Mouse (Mus musculus): ENCODE measurements around the gene Scamp1.
A peak's percentile ranks its signal among the peaks of the same experiment; 100 is the strongest.

Scamp1 gene

DNA sequence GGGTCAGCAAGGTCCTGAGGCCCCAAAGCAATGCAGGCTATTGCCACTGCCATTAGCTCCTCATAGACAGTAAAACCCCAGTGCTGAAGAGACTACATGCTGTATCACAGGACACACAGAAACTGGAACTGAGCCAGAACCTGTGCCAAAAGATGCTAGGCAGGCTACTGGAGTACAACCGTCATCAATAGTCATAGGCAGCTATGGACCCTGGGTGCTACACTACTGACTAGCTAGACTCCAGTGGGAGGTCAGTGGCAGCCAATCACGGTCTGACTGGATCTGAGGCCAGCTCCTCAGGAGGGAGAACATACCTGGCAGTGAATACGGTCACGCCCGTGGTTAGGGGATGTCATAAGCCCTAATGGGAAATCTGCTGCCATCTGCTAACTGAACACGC, 14.4 kb downstream of the Scamp1 start:
- DNase-seq, result no peak

DNA sequence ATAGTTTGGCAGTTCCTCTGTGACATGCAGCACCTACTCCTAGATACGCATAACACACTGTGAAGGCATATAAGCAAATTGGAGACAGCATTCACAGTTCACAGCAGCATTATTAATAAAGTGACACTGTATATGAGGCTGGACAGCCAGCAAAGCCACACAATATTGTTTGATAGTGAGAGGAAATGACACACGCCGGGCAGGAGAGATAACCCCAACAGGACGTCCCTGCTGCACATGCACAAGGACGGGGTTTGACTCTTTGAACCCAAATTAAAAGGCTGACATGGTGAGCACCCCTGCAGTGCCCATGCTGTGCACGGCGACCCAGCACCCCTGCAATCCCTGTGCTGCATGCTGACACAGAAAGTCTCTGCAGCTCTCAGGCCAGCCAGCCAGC, 17.5 kb downstream of the Scamp1 start:
- DNase-seq, result no peak

DNA sequence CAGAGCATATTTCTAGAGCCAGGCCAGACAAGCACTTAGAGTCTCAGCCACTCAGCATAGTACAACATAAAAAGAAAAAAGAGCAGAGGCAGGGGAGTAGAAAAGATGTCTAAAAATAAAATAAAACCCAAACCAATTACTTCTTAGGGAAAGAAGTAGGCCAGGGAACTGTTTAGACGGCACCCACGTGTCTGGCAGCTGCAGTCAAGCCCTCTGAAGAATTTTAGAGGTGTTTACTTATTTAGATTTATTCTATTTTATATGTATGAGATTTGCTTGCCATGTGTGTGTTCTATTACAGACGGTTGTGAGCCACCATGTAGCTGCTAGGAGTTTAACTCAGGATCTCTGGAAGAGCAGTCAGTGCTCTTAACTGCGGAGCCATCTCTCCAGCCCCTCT, 18.5 kb downstream of the Scamp1 start:
- DNase-seq, result no peak

DNA sequence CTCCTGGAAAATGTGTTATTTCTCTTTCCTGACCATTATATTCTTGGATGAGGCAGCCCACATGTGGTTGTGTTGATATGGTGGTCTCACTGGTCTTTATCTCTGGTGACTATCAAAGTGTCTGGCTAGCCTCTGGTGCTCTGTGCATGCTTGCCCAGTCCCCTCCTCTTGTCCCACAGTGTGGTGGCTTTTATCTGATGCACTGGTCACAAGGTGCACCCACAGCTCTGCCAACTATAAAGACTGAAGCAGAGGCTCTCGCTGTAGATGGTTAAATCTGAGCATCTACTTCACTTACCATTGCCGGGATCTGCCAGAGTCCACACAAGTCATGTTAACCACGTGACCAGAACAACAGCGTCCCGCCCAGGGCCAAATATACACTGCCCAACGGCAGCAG, 19.1 kb downstream of the Scamp1 start:
- no peak for DNase-seq

DNA sequence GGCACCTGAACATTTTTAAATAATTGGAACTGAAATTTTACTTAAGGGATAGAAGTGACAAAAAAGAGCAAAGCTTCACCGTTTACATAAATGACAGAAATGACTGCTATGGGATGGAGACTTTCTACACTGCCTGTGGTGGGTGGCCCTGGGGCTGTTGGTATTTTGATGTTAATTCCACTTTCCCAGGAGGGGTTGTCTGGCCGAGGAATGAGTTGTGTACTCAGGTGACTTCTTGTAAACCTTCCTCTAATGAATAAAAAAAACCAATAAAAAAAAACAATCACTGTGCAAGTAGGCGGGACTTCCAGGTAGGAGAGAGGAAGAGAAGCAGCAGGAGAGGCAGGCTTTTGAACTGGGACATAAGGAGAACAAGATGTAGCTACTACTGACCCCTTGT, 20.4 kb downstream of the Scamp1 start:
- DNase-seq, result no peak

DNA sequence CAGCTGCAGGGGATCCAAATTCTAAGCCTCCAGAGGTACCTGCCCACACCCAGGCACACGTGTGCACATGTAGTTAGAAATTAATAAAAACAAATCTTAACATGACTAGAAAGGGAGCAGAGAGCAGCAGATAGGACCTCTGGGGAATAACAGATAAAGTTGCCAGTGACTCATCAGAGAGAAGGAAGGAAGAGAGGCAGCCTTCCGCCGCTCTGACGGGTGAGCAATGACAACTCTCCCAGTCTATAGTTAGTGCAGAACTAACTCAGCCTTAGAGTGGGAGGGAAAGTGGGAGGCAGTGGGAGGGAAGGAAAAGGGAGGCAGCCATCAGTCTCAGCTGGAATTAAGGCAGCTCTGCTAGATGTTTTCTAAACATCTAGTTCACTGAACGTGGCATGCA, 21.7 kb downstream of the Scamp1 start:
- DNase-seq, result no peak

DNA sequence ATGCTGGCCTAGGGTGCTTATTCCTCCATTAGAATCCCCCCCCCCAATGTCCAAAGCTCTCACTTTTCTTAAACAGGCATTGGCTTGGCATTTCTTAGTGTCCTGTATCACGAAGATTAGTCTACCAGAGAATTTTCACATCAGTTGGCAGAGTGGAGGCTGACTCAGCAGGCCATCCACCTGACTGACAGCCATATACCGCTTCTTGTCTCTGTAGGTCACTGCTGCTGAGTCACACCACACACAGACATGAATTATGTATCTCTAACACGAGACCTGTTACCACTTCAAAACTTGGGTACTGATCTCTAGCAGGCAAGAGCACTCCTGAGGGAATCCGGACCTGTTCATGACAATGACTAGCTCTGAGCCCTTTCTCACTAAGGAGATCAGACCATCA, 23.1 kb downstream of the Scamp1 start:
- peak in 1 of 2 experiments; percentile 13 for DNase-seq

DNA sequence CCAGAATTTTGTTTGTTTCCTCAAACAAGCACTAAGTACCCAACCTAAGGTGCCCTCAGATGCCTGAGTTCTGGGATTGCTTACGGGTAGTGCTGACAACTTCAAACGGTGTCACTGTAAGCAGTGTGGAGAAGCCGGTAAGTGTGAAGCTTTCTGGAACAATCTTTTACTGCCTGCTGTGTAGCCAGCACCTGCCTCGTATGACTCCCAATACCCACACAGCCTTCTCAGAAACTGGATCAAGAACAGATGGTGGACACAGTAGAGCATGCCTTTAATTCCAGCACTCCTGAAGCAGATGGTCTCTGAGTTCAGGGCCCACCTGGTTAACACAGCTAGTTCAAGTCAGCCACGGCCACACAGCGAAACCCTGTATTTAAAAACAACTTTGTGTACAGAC, 24.0 kb downstream of the Scamp1 start:
- DNase-seq, result no peak

DNA sequence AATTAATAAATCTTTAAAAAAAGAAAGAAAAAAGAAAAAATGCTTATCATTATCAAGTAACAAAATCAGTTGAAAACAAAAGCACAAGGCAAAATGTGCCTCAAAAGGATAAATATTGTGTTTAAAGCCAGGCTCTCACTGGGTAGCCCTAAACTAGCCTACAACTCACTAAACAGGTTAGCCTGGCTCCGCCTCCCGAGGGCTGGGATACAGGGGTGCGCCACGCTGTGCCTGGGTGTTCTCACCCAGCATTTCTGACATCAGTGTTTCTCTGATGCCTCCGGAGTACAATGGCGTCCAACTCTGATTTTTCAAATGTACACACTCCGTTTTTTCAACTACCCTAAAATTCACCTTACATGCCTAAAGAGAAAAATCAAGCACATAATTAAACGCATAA, 24.7 kb downstream of the Scamp1 start:
- DNase-seq, result peak in 1 of 2 experiments; percentile 41

DNA sequence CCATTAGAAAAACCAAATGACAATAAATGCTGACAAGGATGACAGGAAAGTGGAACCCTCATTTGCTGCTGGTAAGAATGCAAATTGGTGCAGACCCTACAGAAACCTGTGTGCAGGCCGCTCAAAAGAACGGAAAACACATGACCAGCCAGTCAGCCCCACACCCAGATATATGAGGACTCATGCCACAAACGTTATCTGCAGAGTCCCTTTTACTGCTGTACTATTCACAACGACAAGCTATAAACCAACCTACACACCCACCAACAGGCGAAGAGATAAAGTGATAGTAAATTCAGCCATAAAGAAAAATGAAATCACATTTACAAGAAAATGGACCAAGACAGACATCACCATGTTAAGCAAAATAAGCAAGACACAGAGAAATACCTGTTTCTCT, 26.4 kb downstream of the Scamp1 start:
- no peak for DNase-seq

DNA sequence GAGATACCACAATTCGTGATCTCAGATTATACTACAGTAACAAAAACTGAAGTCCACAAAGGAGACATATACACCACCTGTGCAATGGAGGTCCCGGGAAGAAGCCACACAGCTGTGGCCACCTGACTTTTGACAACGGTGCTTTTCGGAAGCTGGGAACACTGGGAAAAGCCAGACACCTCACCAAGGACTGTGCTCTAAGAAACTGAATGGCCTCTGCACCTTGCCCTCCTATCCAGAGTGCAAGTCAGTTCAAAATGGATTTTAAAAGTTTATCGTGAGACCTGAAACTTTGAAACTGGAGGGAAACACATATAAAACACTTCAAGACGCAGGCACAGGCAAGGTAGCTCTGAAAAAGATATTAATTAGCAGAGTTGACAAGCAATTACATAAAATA, 27.1 kb downstream of the Scamp1 start:
- DNase-seq, result peak; percentile 25 to 47

DNA sequence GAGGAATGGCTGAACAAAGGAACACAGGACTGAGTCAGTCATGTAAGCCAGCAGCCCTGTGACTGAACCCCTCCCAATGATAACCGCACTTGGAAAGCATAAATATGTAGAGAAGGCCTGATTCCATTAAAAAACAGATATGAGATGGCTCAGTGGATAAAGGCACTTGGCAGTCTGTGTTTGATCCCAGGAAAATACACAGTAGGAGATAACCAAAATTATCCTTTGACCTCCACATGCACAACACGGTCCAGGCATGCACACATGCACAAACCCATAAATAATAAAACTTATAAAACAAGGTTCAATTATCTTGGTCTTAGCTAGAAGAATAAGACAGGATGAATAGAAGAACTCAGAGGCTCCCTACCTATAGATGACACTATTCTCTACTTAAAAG, 27.9 kb downstream of the Scamp1 start:
- no peak for DNase-seq

DNA sequence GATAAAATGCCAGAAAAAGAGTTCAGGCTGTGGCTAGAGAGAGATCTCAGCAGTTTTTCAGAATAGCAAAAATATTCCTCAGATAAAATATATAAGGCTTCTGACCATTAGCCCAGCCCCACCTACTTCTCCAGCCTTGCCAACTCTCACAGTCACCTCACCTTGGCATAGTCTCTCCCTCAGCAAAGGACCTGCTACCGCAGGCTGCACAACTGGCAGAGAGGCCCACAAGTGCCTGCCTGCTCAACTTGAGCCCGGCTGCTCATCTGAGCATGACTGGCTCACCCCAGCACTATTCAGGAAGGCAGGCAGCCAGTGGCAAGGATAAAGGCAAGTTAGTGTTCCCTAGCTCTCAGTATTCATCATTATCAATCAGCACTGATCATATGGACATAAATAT, 30.5 kb downstream of the Scamp1 start:
- DNase-seq, result peak; percentile 53 to 79

DNA sequence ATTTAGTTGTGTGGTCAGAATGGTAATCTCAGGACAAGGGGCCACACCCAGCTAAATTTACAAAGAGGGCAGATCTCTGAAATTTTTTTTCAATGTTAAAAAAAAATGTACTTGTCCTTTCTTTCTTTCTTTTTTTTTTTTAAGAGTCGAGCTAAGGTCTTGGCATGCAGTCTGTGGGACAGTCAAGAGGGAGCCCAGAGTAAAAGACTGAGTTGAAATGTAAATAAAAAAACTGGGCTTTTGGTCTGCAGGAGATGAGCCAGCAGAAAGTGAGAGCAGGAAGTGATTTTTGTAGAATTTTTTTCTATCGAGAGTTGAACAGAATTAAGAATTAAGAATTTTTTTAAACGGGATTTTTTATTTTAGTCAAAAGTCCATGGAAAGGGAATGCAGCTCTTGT, 31.4 kb downstream of the Scamp1 start:
- DNase-seq, result no peak

DNA sequence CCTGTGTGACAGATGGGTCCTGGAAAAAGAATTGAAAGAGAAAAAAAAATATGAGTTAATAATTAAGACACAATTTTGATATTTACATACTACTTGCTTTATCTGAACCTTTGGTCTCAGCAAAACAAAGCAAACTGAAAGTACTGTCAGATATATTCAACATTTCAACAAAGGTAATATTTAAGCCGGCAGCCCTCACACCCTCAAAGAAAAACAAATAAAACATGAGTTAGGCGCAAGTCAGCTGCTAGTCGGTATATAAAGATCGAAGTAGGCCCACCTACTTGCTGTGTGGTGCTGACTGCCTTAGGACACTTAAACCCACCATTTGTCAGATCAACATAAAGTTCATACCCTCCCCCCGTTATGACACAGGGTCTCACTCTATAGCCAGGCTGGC, 32.6 kb downstream of the Scamp1 start:
- DNase-seq, result no peak

DNA sequence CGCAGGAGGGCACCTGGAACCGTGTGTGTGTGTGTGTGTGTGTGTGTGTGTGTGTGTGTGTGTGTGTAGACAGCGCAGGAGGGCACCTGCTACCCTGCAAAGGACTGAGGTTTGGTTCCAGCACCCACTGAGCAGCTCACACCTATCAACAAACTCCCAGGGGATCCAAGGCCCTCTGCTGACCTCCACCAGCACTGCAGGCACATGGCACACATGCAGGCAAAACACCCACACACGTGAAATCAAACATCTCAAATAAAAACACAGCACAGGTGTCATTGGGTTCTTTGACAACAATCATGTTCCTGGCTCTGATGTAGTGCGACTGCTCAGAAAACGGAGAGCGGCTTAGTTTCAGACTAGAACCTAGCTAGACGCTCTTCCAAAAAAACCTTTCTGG, 34.9 kb downstream of the Scamp1 start:
- DNase-seq, result no peak

DNA sequence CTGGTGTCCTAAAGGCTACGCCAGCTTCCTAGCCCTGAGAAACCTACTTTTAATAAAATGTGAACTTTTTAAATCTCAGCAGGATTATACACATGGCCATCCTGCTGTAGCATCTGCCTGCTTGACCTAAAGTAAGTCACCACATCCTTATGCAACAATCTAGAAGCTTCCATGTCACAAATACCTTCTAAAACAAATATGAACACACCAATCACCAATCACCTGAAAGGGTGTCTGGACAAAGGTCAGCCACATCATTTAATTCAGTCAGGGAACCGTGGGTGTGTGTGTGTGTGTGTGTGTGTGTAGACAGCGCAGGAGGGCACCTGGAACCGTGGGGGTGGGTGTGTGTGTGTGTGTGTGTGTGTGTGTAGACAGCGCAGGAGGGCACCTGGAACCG, 35.5 kb downstream of the Scamp1 start:
- no peak for DNase-seq

DNA sequence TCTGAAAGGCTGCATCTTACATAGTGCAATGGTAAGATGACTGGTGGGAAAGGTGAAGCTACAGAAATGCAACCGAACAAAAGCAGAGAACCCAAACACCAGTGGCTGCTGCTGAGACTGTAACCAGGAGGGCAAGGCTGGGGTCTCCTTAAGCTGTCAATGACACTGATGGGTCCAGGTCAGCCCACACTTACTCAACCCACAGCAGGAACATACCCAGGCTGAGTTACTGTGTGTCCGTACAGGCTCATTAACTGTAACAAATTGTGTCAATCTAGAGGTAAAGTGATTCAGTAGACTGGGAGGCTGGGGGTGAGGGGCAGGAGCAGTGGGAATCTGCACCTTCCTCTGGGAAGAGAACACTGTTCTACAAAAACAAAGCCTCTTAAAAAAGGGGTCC, 42.8 kb downstream of the Scamp1 start:
- peak in 1 of 2 experiments; percentile 3 for DNase-seq

DNA sequence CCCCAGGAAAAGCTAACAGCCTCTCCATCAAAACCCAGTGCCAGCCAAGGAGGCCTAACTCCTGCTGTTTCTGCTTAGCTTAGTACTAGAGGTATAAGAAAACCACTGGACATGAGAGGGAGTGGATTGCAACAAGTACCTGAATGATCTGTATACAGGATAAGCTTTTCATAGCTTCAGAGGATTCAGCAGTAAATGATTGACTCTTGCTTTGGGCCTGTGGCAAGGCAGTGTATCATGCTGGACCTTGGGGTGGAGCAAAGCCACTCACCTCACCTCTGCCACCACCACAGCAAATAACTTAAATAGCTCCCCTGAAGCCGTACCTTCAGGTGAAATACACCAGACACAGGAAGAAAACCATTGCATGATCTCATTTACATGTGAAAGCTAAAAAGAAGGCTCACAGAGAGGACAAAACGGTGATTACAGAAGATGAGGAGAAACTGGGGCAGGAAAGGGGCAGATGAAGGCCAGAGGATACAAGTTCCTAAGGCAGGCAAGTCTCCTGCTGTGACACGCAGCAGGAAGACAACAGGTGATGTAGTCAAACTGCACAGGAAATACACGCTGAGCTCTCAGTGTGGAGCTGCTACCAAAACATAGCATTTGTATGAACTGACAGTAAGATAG, 43.6 kb downstream of the Scamp1 start:
- DNase-seq, result peak in 1 of 2 experiments; percentile 29

DNA sequence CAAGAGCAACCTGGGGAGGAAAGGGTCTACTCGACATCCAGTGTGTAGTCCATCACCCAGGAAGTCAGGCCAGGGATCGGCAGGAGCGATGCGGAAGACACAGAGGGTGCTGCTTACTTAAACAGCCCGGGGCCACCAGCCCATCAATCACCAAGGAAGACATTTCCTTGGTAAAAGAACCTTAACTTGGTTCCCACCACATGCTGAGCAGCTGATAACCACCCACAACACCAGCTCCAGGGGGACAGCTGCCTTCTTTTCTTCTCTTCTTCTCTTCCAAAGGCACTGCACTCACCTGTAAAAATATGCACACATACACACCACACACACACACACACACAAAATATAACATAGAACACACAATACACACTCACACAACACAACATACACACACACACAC, 44.8 kb downstream of the Scamp1 start:
- peak in 1 of 2 experiments; percentile 22 for DNase-seq

DNA sequence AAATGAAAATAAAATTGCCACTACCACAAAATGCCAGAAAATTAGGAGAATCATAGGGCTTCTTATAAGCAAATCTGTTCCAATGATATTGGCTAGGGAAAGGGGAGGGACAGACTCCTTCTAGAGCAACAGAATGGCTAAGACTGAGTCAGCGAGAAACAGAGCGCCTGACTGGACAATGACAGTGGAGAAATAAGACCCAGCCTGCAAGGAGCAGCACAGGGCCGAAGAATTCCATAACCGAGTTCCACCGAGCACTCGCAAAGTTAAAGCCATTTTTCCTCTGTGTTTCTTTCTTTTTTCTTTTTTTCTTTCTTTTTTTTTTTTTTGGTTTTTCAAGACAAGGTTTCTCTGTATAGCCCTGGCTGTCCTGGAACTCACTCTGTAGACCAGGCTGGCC, 45.5 kb downstream of the Scamp1 start:
- peak in 1 of 2 experiments; percentile 41 for DNase-seq

DNA sequence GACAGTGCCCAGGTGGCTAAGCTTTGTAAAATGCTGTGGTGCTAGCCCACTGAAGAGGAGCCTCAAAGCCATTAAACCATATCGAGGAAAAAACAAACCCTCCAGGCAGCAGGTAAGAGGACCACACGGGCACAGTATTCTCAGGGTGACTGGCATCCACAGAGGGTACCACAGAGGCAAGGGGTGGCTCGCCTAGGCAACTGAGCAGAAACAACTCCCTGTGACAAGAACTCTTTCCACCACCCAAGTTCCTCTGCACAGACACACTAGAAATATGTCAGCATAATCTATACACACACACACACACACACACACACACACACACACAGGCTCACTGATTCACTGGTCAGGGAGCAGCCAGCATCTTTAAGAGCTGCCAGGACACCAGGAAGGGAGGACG, 46.2 kb downstream of the Scamp1 start:
- DNase-seq, result peak in 1 of 2 experiments; percentile 19

DNA sequence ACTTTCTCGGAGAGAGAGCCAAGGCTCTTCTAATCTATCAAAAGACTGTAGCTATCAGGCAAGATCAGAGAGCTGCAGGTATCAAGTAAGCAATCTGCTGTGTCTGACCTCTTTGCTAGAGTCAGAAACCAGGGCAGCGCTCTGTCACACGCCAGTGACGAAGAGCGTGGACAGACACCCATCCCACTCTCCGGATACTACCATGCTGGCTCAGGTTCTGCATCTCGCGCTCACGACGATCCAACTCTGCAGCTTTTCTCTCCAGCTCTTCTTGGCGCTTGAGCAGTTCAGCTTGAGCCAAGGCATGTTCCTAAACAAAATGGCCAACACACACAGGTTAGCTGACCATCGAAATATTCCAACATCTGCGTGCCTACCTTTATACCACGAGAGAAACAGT, 53.8 kb downstream of the Scamp1 start:
- no peak for DNase-seq

DNA sequence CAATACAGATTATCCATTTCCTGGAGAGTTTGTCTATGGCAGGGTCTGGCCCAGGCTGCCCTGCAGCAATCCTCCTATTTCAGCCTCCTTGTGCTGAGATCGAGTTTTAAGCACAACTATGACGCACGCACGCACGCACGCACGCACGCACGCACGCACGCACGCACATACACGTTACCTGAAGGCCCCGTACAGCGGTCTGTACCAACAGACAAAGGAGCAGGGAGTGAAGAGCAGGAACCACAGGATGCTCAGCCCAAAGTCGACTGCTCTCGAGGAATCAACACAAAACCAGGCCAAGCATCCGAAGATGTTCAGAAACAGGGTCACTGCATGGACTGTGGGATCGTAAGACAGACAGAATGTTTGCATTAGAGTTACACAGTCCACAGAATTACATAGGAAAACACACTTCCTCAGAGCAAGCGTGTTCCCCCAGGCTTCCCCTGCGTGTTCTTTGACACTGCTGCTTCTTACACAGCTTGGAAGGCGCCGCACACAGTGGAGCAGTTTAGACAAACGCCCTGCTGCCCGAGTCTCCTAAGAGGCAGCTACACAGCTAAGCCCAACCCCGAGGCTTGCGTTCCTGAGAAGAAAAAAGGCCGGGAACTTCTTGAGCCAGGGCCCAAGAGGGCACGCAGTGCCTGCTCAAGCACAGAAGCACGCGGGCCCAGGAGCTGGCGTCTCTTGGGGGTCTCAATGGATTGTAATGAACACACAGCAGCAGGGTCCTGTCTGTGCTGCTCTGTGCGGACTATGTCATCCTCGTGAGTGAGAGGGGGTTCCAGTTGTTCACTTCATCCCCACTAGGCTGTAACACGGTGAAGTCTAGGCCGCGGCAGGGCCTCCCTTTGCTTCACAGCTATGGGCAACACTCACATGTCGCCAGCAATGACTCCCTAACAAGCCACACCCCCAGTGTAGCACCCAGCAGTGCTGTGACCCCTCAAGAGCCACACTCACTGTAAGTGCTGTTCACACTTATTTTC, 60.6 kb downstream of the Scamp1 start:
- no peak for DNase-seq
